Mouse (Mus musculus): ENCODE data around the gene Urb2.

Urb2 gene

DNA sequence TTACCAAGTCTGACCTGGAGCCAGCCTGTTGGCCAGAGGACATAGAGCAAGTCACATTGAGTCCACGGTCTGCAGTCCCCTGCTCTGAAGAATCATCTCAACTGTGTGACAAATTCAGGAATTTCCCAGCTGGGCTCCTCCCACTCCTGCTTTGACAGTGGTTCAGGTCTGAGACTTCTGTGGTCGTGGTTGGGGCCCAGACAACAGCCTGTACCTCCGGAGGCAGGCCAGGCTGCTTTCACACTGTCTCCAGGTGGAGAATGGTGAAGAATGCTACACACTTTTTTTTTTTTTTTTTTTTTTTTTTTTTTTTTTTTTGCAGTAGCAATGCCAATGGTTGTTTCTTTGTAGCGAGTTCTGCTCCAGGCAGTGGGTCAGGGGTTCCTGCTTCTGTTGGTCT is 64.4 kb downstream of the Urb2 start:
- TF ChIP-seq GATA4 (IDR thresholded peaks at IDR 0.05; ENCODE audit: insufficient replicate concordance, low read length) = no peak

DNA sequence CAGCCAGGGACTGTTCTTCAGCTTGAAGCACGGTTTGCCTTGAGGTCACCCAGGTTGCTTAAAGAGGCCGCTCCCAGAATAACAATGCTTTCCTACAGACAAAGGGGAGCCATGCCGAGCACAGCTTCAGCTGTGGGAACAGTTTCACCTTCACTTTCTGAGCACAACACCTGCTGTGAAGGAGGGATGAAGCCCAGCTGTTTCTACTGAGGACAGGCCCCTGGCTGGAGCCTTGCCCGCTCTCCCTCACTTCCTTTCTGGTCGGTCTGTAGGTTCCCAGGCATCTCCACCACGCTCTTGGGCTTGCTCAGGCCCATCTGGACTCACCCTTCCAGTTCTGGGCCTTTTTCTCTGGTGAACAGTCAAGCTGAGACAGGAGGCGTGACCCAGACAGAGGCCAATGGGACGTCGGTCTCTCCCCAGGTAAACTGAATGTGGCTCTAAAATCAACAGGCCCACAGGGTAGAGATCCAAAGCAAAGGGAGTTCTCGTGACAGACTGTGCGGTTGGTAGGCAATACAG is 66.8 kb downstream of the Urb2 start:
- no peak for TF ChIP-seq GATA4 (IDR thresholded peaks at IDR 0.05; ENCODE audit: insufficient replicate concordance, low read length)

DNA sequence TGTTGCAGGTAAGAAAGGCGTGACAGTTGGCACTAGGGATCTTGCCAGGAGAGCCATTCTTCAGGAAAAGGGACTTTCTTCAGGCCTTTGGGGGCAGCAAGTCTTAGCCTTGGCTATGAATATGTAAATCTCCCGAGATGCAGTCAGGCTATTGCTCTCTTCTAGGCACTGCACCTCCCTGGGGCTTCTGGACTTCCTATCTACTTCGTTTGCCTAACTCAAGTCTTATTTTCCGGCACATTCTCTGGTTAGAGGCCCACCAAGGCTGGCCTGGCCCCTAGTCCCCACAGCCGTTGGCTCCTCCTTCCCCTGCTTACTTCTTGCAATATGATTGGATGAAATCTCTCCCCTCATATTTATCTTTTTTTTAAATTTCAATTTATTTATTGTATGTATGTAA is 67.7 kb downstream of the Urb2 start:
- TF ChIP-seq GATA4 (IDR thresholded peaks at IDR 0.05; ENCODE audit: insufficient replicate concordance, low read length) = no peak

DNA sequence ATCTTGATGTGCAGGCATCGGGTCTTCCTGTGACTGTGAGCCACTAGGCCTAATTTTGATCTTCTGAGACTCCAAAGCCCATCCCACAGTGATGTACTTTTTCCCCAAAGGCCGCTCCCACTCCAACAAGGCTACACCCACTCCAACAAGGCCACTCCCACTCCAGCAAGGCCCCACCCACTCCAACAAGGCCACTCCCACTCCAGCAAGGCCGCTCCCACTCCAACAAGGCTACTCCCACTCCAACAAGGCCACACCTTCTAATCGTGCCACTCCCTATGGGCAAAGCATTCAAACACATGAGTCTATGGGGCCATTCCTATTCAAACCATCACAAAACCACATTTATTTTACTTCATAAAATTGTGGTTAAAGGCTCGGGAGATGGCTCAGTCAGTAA is 69.2 kb downstream of the Urb2 start:
- TF ChIP-seq GATA4 (IDR thresholded peaks at IDR 0.05; ENCODE audit: insufficient replicate concordance, low read length) = no peak

All from liver, adult (tissue).